Mouse (Mus musculus): ENCODE measurements around the gene Vmn1r114.
"Not testable (repeated sequence)": the region's sequence is repeated elsewhere in the genome, so short reads cannot be mapped to it uniquely, and the experiment has no call there.

DNA sequence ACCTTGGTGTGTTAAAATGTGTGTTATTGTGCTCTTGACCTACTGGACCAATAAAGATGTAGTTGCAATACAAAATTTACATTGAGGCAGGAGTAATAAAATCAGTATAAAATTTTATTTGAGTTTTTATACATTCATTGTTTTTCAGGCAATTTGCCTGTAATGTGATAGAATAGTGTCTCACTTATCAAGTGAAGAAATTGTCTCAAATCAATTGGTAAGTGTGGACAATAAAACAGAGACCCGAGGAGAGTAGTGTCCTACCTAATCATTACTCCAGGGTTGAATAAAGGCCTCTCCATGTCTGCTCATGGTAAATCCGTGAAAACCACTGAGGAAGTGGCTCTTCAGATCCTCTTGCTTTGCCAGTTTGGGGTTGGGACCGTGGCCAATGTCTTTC, 41.1 kb downstream of the Vmn1r114 start, which contains the start of gene Vmn1r112:
- TF ChIP-seq POLR2AphosphoS5 (IDR thresholded peaks at IDR 0.05; ENCODE audit: borderline replicate concordance, low read depth, low read length); CHD2 (IDR thresholded peaks at IDR 0.05; ENCODE audit: low read length); MEF2A (IDR thresholded peaks at IDR 0.05; ENCODE audit: extremely low read depth, insufficient replicate concordance, low read depth, low read length, poor library complexity, severe bottlenecking); ZNF384 (IDR thresholded peaks at IDR 0.05; ENCODE audit: low read depth, low read length): not testable (repeated sequence)

Data from MEL (cell line).